Comparison of ENCODE assay signal across 18 mouse cellular contexts in genomic region chr12:99833476-99833875, GRCm38 (mm10). TPM values are rescaled to one million over a fixed set of nuclear protein-coding genes. Genes with fewer than 3 reads are reported as not detected.
DNase-seq lines count a peak whose midpoint lies in the region; ATAC-seq and TF ChIP-seq lines count a peak whose summit lies in the region.
"Had no signal": no experiment of that assay in that cellular context is flagged by ENCODE, and none has a peak within 500 bp of the region (broad histone marks: within the 10 kb centered on the region; RNA-seq: fewer than 3 reads in every experiment).

No protein-coding gene starts in this region.

- no peak overlapping the region for H3K4me3 ChIP-seq in hindbrain, postnatal 0 days (ENCODE audit: low read length)
- no peak overlapping the region for H3K4me3 ChIP-seq in hindbrain, embryonic 14.5 days (replicated peaks; ENCODE audit: low read length)
- H3K4me3 ChIP-seq in midbrain, postnatal 0 days (ENCODE audit: low read depth, low read length): no peak overlapping the region
- H3K4me3 ChIP-seq in midbrain, embryonic 13.5 days (replicated peaks): no peak overlapping the region
- H3K4me3 ChIP-seq in stomach, postnatal 0 days (ENCODE audit: low read depth, low read length): no peak overlapping the region
- H3K4me3 ChIP-seq: embryonic facial prominence, embryonic 12.5 days; forebrain, embryonic 15.5 days; limb, embryonic 12.5 days; liver, embryonic 13.5 days; megakaryocyte, embryonic 14.5 days; neural tube, embryonic 13.5 days had no signal

- no peaks in the 10 kb centered on the region for H3K36me3 ChIP-seq in hindbrain, postnatal 0 days (ENCODE audit: insufficient read depth, low read length)
- no peaks in the 10 kb centered on the region for H3K36me3 ChIP-seq in hindbrain, embryonic 14.5 days (replicated peaks; ENCODE audit: control insufficient read depth, insufficient read depth)
- H3K36me3 ChIP-seq in midbrain, postnatal 0 days (ENCODE audit: insufficient read depth, low read length): no peaks in the 10 kb centered on the region
- H3K36me3 ChIP-seq in midbrain, embryonic 13.5 days: no peaks in the 10 kb centered on the region
- H3K36me3 ChIP-seq in stomach, postnatal 0 days (ENCODE audit: control insufficient read depth, insufficient read depth, low read length): no peaks in the 10 kb centered on the region
- H3K36me3 ChIP-seq: forebrain, embryonic 15.5 days; limb, embryonic 12.5 days; liver, embryonic 13.5 days; neural tube, embryonic 13.5 days had no signal

- no peaks in the 10 kb centered on the region for H3K9me3 ChIP-seq in hindbrain, postnatal 0 days (ENCODE audit: low read length)
- no peaks in the 10 kb centered on the region for H3K9me3 ChIP-seq in hindbrain, embryonic 14.5 days (ENCODE audit: control insufficient read depth, low read length)
- no peaks in the 10 kb centered on the region for H3K9me3 ChIP-seq in midbrain, postnatal 0 days (ENCODE audit: low read length)
- H3K9me3 ChIP-seq in midbrain, embryonic 13.5 days: no peaks in the 10 kb centered on the region
- H3K9me3 ChIP-seq in stomach, postnatal 0 days (ENCODE audit: control insufficient read depth, low read length): no peaks in the 10 kb centered on the region
- H3K9me3 ChIP-seq: forebrain, embryonic 15.5 days; liver, embryonic 13.5 days; neural tube, embryonic 13.5 days had no signal

- DNase-seq in hindbrain, postnatal 0 days (ENCODE audit: low spot score): no peak
- no peak for DNase-seq in hindbrain, embryonic 14.5 days (ENCODE audit: low spot score)
- no peak for DNase-seq in midbrain, postnatal 0 days (ENCODE audit: low spot score)
- DNase-seq in NIH3T3 (ENCODE audit: low read depth): peak; percentile 23
- no peak for DNase-seq in stomach, postnatal 0 days (ENCODE audit: low spot score)
- DNase-seq in right cerebral cortex, postnatal 10 days (ENCODE audit: low spot score in 2 of 2): no peak
- DNase-seq in cerebellum, adult 9-10 months: no peak
- DNase-seq: adrenal gland, postnatal 10 days; cerebellum, adult 11-12 months; liver, embryonic 13.5 days; thymus, adult 18-20 months had no signal

- TF ChIP-seq EP300 in stomach, postnatal 0 days (optimal IDR thresholded peaks at IDR 0.05): no peak

- no peak overlapping the region for H3K9ac ChIP-seq in hindbrain, postnatal 0 days (replicated peaks; ENCODE audit: low read length)
- H3K9ac ChIP-seq in hindbrain, embryonic 14.5 days: no peak overlapping the region
- no peak overlapping the region for H3K9ac ChIP-seq in midbrain, postnatal 0 days (replicated peaks; ENCODE audit: low read length, poor library complexity, severe bottlenecking)
- H3K9ac ChIP-seq in midbrain, embryonic 13.5 days (replicated peaks): no peak overlapping the region
- no peak overlapping the region for H3K9ac ChIP-seq in stomach, postnatal 0 days (ENCODE audit: low read length)
- H3K9ac ChIP-seq: embryonic facial prominence, embryonic 12.5 days; forebrain, embryonic 15.5 days; limb, embryonic 12.5 days; liver, embryonic 13.5 days; neural tube, embryonic 13.5 days had no signal

- no peaks in the 10 kb centered on the region for H3K27me3 ChIP-seq in hindbrain, postnatal 0 days (ENCODE audit: insufficient read depth, low read length)
- H3K27me3 ChIP-seq in hindbrain, embryonic 14.5 days (ENCODE audit: control insufficient read depth, insufficient read depth, low read length): no peaks in the 10 kb centered on the region
- no peaks in the 10 kb centered on the region for H3K27me3 ChIP-seq in midbrain, postnatal 0 days (ENCODE audit: insufficient read depth, low read length)
- H3K27me3 ChIP-seq in midbrain, embryonic 13.5 days: no peaks in the 10 kb centered on the region
- H3K27me3 ChIP-seq in stomach, postnatal 0 days (ENCODE audit: control insufficient read depth, insufficient read depth, low read length): no peaks in the 10 kb centered on the region
- H3K27me3 ChIP-seq: embryonic facial prominence, embryonic 12.5 days; forebrain, embryonic 15.5 days; limb, embryonic 12.5 days; liver, embryonic 13.5 days; megakaryocyte, embryonic 14.5 days; neural tube, embryonic 13.5 days had no signal

- peak; percentile 24; the same call in 1 of the 2 replicates for TF ChIP-seq CTCF in hindbrain, postnatal 0 days (IDR thresholded peaks at IDR 0.05; ENCODE audit: low read depth)
- peak; percentile 24; the same call in 1 of the 2 replicates for TF ChIP-seq CTCF in midbrain, postnatal 0 days (IDR thresholded peaks at IDR 0.05)
- peak; percentile 32; the same call in 1 of the 2 replicates for TF ChIP-seq CTCF in stomach, postnatal 0 days (IDR thresholded peaks at IDR 0.05; ENCODE audit: low read depth)

- H3K4me2 ChIP-seq in hindbrain, postnatal 0 days (ENCODE audit: low read depth, low read length): no peak overlapping the region
- no peak overlapping the region for H3K4me2 ChIP-seq in hindbrain, embryonic 14.5 days (replicated peaks)
- H3K4me2 ChIP-seq in midbrain, postnatal 0 days (ENCODE audit: low read depth, low read length, poor library complexity, severe bottlenecking): no peak overlapping the region
- H3K4me2 ChIP-seq in midbrain, embryonic 13.5 days (replicated peaks): no peak overlapping the region
- no peak overlapping the region for H3K4me2 ChIP-seq in stomach, postnatal 0 days (replicated peaks; ENCODE audit: low read depth)
- H3K4me2 ChIP-seq: embryonic facial prominence, embryonic 12.5 days; forebrain, embryonic 15.5 days; limb, embryonic 12.5 days; liver, embryonic 13.5 days; neural tube, embryonic 13.5 days had no signal

- no peaks in the 10 kb centered on the region; the same call in 1 of the 2 replicates for H3K4me1 ChIP-seq in hindbrain, postnatal 0 days (ENCODE audit: insufficient read depth, low read length)
- H3K4me1 ChIP-seq in hindbrain, embryonic 14.5 days (replicated peaks; ENCODE audit: control insufficient read depth, insufficient read depth, low read length): peaks cover 15% of the 10 kb centered on the region
- H3K4me1 ChIP-seq in midbrain, postnatal 0 days (ENCODE audit: insufficient read depth, low read length): 0 out of 2 replicates have a peak, but pooled peaks cover 4% of the 10 kb centered on the region
- H3K4me1 ChIP-seq in midbrain, embryonic 13.5 days (replicated peaks): peaks cover 17% of the 10 kb centered on the region
- H3K4me1 ChIP-seq in stomach, postnatal 0 days (replicated peaks; ENCODE audit: control insufficient read depth, insufficient read depth): no peaks in the 10 kb centered on the region
- H3K4me1 ChIP-seq: liver, embryonic 13.5 days had no signal

- ATAC-seq in hindbrain, postnatal 0 days: no peak
- ATAC-seq in hindbrain, embryonic 14.5 days (ENCODE audit: low FRiP score): no peak
- no peak for ATAC-seq in midbrain, postnatal 0 days (ENCODE audit: low FRiP score)
- no peak for ATAC-seq in midbrain, embryonic 13.5 days
- ATAC-seq in stomach, postnatal 0 days (ENCODE audit: low FRiP score, low TSS enrichment): no peak
- ATAC-seq: forebrain, embryonic 15.5 days; inflammation-experienced regulatory T-cells, adult 6 months had no signal

- no peak overlapping the region for H3K27ac ChIP-seq in hindbrain, postnatal 0 days
- H3K27ac ChIP-seq in hindbrain, embryonic 14.5 days: no peak overlapping the region
- no peak overlapping the region for H3K27ac ChIP-seq in midbrain, postnatal 0 days (ENCODE audit: low read depth, low read length)
- H3K27ac ChIP-seq in midbrain, embryonic 13.5 days: no peak overlapping the region
- H3K27ac ChIP-seq in stomach, postnatal 0 days (replicated peaks): no peak overlapping the region
- H3K27ac ChIP-seq: embryonic facial prominence, embryonic 12.5 days; forebrain, embryonic 15.5 days; limb, embryonic 12.5 days; liver, embryonic 13.5 days; neural tube, embryonic 13.5 days had no signal

- 98% methylated on average over 1 of the region's 1 CpGs for WGBS in hindbrain, postnatal 0 days
- 94% methylated on average over 1 of the region's 1 CpGs for WGBS in hindbrain, embryonic 14.5 days
- 91% methylated on average over 1 of the region's 1 CpGs for WGBS in midbrain, postnatal 0 days
- 98% methylated on average over 1 of the region's 1 CpGs for WGBS in midbrain, embryonic 13.5 days
- 92% methylated on average over 1 of the region's 1 CpGs for WGBS in stomach, postnatal 0 days

RNA-seq across cellular contexts. Expression of gene Efcab11, which starts 50.8 kb away (rescaled TPM):
- total RNA-seq in hindbrain, postnatal 0 days (2014; rRNA removed): 4.7 and 4.8 TPM in 2 replicates
- 4.3 and 5.5 TPM in 2 replicates for polyA plus RNA-seq in hindbrain, postnatal 0 days (2015; fragmentation: Nextera tagmentation; extraction: Ambion mirVana)
- polyA plus RNA-seq in hindbrain, embryonic 14.5 days (2014; fragmentation: Nextera tagmentation; extraction: Ambion mirVana): 5.9 and 6.4 TPM in 2 replicates
- total RNA-seq in midbrain, postnatal 0 days (2014; rRNA removed): 2.5 and 2.9 TPM in 2 replicates
- polyA plus RNA-seq in midbrain, postnatal 0 days (2015; fragmentation: Nextera tagmentation; extraction: Ambion mirVana): 2.6 and 5.0 TPM in 2 replicates
- polyA plus RNA-seq in midbrain, embryonic 13.5 days (2015; fragmentation: Nextera tagmentation; extraction: Ambion mirVana): 9.2 and 10.3 TPM in 2 replicates
- polyA plus RNA-seq in stomach, postnatal 0 days (2015; fragmentation: Nextera tagmentation; extraction: Ambion mirVana): 2.8 and 3.6 TPM in 2 replicates

RNA-seq across cellular contexts. Expression of gene Tdp1, which starts 50.8 kb away (rescaled TPM):
- 14.2 and 14.6 TPM in 2 replicates for total RNA-seq in hindbrain, postnatal 0 days (2014; rRNA removed)
- 35.1 and 36.2 TPM in 2 replicates for polyA plus RNA-seq in hindbrain, postnatal 0 days (2015; fragmentation: Nextera tagmentation; extraction: Ambion mirVana)
- polyA plus RNA-seq in hindbrain, embryonic 14.5 days (2014; fragmentation: Nextera tagmentation; extraction: Ambion mirVana): 49.0 and 49.2 TPM in 2 replicates
- total RNA-seq in midbrain, postnatal 0 days (2014; rRNA removed): 16.1 and 19.0 TPM in 2 replicates
- 31.8 and 34.8 TPM in 2 replicates for polyA plus RNA-seq in midbrain, postnatal 0 days (2015; fragmentation: Nextera tagmentation; extraction: Ambion mirVana)
- polyA plus RNA-seq in midbrain, embryonic 13.5 days (2015; fragmentation: Nextera tagmentation; extraction: Ambion mirVana): 57.3 and 58.2 TPM in 2 replicates
- polyA plus RNA-seq in stomach, postnatal 0 days (2015; fragmentation: Nextera tagmentation; extraction: Ambion mirVana): 12.9 and 13.3 TPM in 2 replicates
